Mouse (Mus musculus) urinary bladder, postnatal 25 days (tissue): ENCODE measurements around the gene Serpinb12.
"Not testable (repeated sequence)": the region's sequence is repeated elsewhere in the genome, so short reads cannot be mapped to it uniquely, and the experiment has no call there.

ENCODE experiments used
- DNase-seq: peaks from one replicate; pipeline ENCODE4 v3.0.0; 2022; ENCODE audit warnings: low spot score

The Serpinb12 gene

DNA sequence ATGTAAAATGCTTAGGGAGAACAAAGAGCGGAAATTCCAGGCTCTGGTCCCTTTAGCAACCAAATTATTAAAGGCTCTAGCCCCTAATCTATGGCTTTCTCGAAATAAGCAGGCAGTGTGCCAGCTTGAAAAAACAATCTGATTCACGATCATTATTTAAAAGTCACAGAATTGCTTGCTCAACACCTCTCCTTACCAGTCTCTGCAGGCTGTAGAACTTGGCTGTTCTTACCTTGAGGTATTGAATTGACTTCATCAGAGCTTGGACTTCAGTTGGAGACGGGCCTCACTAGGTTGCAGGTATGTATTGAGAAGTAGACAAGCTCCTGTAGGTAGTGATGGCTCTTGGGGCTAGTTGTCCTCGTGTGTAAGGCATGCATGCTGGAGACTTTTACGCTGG lies at the start of gene Serpinb12:
Gene Serpinb12 (plus strand): TSS at position 185 of the 400 bp plus-strand sequence.
- DNase-seq: no peak

DNA sequence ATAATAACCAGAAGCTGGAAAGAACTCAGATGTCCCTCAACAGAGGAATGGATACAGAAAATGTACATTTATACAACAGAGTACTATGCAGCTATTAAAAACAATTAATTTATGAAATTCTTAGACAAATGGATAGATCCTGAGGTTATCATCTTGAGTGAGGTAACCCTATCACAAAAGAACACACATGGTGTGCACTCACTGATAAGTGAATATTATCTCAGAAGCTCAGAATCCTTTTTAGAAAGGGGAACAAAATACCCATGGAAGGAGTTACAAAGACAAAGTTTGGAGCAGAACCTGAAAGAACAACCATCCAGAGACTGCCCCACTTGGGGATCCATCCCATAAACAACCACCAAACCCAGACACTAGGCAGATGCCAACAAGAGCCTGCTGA lies 39.1 kb upstream of the Serpinb12 start:
- not testable (repeated sequence) for DNase-seq

DNA sequence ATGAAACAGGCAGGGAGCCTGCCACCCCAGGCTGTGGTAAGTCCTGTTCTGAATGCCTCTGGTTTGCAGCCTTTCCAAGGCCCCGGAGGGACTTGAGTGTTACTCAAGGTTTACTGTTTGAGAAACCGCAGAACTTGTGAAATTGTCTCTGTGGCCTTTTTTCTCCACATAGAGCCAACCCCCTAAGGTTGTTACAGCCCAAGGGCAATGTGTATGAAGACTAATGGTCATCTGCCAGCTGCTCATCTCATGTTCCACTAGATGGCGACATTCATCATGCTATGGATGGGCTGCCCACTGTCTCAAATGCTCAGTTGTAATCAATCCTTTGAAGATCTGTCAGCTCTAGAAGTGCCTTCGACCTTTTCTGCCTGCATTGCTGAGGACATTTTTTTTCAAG lies 32.8 kb upstream of the Serpinb12 start:
- no peak for DNase-seq

GRCm38 (mm10) chr1:106931954-106932353 lies 2.3 kb upstream of the Serpinb12 start:
- no peak for DNase-seq

- no peak for DNase-seq
Measured at GRCm38 (mm10) chr1:106933658-106934057, 591 bp upstream of the Serpinb12 start.

GRCm38 (mm10) chr1:106947217-106947616 lies 13.0 kb downstream of the Serpinb12 start:
- DNase-seq: no peak

GRCm38 (mm10) chr1:106959981-106960380 lies 25.7 kb downstream of the Serpinb12 start:
- no peak for DNase-seq

- DNase-seq: no peak
Measured at GRCm38 (mm10) chr1:106961023-106961422, 26.8 kb downstream of the Serpinb12 start.

GRCm38 (mm10) chr1:106980684-106981083 lies 46.4 kb downstream of the Serpinb12 start, which contains the start of gene Serpinb13:
Gene Serpinb13 (plus strand): TSS chr1:106980984.
- no peak for DNase-seq

DNA sequence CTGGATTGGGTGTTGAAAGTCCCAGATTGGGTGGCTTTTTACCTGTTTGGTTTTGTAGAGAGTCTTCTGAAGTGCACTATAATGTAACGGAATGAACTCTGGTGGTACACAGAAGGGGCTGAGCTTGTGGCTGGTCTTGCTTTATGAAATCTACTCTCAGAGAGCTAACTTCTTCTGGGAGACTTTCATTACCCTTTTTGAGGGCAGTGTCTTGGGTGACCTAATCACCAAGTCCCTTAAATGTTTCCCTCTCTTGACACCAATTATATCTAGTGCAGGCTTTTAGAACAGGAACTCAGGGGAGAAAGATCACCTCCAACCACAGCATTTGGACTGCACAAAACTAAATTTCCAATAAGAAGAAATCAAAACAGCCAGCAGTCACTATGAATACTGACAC lies 48.8 kb downstream of the Serpinb12 start:
- no peak for DNase-seq

GRCm38 (mm10) chr1:106983865-106984264 lies 49.6 kb downstream of the Serpinb12 start:
- no peak for DNase-seq

- no peak for DNase-seq
Measured at GRCm38 (mm10) chr1:107000424-107000823, 66.2 kb downstream of the Serpinb12 start.

GRCm38 (mm10) chr1:107001754-107002153 lies 67.5 kb downstream of the Serpinb12 start:
- no peak for DNase-seq

GRCm38 (mm10) chr1:107006316-107006715 lies 72.1 kb downstream of the Serpinb12 start:
- DNase-seq: no peak
